In the genomic region with DNA sequence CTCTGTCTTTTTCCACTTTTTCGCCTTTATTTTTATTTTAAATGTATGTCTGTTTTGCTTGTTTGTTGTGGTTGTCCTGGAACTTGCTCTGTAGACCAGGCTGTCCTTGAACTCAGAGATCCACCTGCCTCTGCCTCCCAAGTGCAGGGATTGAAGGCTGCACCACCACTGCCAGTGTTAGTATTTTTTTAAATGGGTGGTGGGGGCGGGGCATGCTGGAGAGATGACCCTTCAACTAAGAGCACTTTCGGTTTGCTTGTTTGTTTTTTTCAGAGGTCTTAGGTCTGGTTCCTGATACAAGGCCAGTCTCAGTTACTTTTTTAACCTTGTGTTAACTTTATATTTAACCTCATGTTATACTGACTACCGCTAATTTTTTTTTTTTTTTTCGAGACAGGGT, we compare ENCODE assay signal across 26 mouse cellular contexts. TPM values are rescaled to one million over a fixed set of nuclear protein-coding genes. Genes with fewer than 3 reads are reported as not detected.
DNase-seq lines count a peak whose midpoint lies in the region; ATAC-seq and TF ChIP-seq lines count a peak whose summit lies in the region.
"Had no signal": no experiment of that assay in that cellular context is flagged by ENCODE, and none has a peak within 500 bp of the region (broad histone marks: within the 10 kb centered on the region; RNA-seq: fewer than 3 reads in every experiment).

No protein-coding gene starts in this region.

- no peak overlapping the region for H3K4me3 ChIP-seq in liver, embryonic 13.5 days (replicated peaks)
- H3K4me3 ChIP-seq in CH12.LX (replicated peaks in 1 of 3; ENCODE audit: low read depth in 2 of 3, low read length in 2 of 3, poor library complexity in 1 of 3): no peak overlapping the region
- H3K4me3 ChIP-seq in bone marrow macrophage, adult 2 months (ENCODE audit: insufficient read depth, low read length): no peak overlapping the region
- no peak overlapping the region for H3K4me3 ChIP-seq in small intestine, adult 2 months (ENCODE audit: low read depth, low read length)
- H3K4me3 ChIP-seq in kidney, embryonic 15.5 days (replicated peaks): no peak overlapping the region
- H3K4me3 ChIP-seq: embryonic facial prominence, embryonic 10.5 days; embryonic facial prominence, embryonic 15.5 days; forebrain, embryonic 13.5 days; hindbrain, embryonic 10.5 days; hindbrain, embryonic 15.5 days; left cerebral cortex, adult 2 months; limb, embryonic 12.5 days; midbrain, embryonic 12.5 days; myocyte; neural tube, embryonic 12.5 days had no signal

- dilution Hi-C loops in CH12.LX (cut with MboI; ENCODE audit: extremely low pct_ligation_motif_present, extremely low pct_unique_long_range_greater_than_20kb, low sequenced_read_pairs): no loop called here

- in situ Hi-C loops in CH12.LX (cut with MboI; ENCODE audit: low pct_ligation_motif_present, low pct_unique_long_range_greater_than_20kb, low sequenced_read_pairs): no loop called here

- no peak for TF ChIP-seq EP300 in CH12.LX (IDR thresholded peaks at IDR 0.05; ENCODE audit: low read length)

- H3K27ac ChIP-seq in liver, embryonic 13.5 days: peak overlapping the region; percentile 59
- no peak overlapping the region for H3K27ac ChIP-seq in CH12.LX (ENCODE audit: insufficient read depth, low read depth)
- peak overlapping the region; percentile 89 for H3K27ac ChIP-seq in bone marrow macrophage, adult 2 months (ENCODE audit: insufficient read depth, low read depth, low read length)
- peak overlapping the region; percentile 60 for H3K27ac ChIP-seq in small intestine, adult 2 months (ENCODE audit: insufficient read depth, low read depth, low read length)
- H3K27ac ChIP-seq in kidney, embryonic 15.5 days: no peak overlapping the region
- H3K27ac ChIP-seq: embryonic facial prominence, embryonic 10.5 days; embryonic facial prominence, embryonic 15.5 days; forebrain, embryonic 13.5 days; hindbrain, embryonic 10.5 days; hindbrain, embryonic 15.5 days; left cerebral cortex, adult 2 months; limb, embryonic 12.5 days; midbrain, embryonic 12.5 days; neural tube, embryonic 12.5 days had no signal

- DNase-seq in liver, embryonic 13.5 days: no peak
- no peak for DNase-seq in liver
- DNase-seq in CH12.LX (ENCODE audit: extremely low read depth): no peak
- DNase-seq: adrenal gland, adult 8-10 months; cerebellum, adult 18-20 months; cerebellum, postnatal 14 days; heart, postnatal 14 days; kidney, adult 11 months; kidney, postnatal 25 days; right cerebral cortex, adult 18-20 months had no signal

- no peak overlapping the region for H3K4me2 ChIP-seq in liver, embryonic 13.5 days
- no peak overlapping the region for H3K4me2 ChIP-seq in CH12.LX (ENCODE audit: insufficient read depth, low read depth, poor library complexity, severe bottlenecking)
- no peak overlapping the region for H3K4me2 ChIP-seq in kidney, embryonic 15.5 days
- H3K4me2 ChIP-seq: embryonic facial prominence, embryonic 15.5 days; forebrain, embryonic 13.5 days; hindbrain, embryonic 15.5 days; limb, embryonic 12.5 days; midbrain, embryonic 12.5 days; neural tube, embryonic 12.5 days had no signal

- H3K79me2 ChIP-seq in CH12.LX (replicated peaks; ENCODE audit: control insufficient read depth, extremely low read depth, insufficient read depth, poor library complexity, severe bottlenecking): no peaks in the 10 kb centered on the region

- no peak for TF ChIP-seq RAD21 in CH12.LX (IDR thresholded peaks at IDR 0.05; ENCODE audit: low read depth, low read length)

- TF ChIP-seq CTCF in CH12.LX (conservative IDR thresholded peaks at IDR 0.05 in 1 of 2, IDR thresholded peaks at IDR 0.05 in 1 of 2; ENCODE audit: low read depth in 2 of 2, low read length in 2 of 2): no peak
- no peak for TF ChIP-seq CTCF in bone marrow macrophage, adult 2 months (IDR thresholded peaks at IDR 0.05; ENCODE audit: low read depth, low read length)
- TF ChIP-seq CTCF in small intestine, adult 2 months (IDR thresholded peaks at IDR 0.05; ENCODE audit: extremely low read depth, insufficient read length, insufficient replicate concordance, low read depth, low read length): no peak

- peaks cover 40% of the 10 kb centered on the region for H3K4me1 ChIP-seq in liver, embryonic 13.5 days (replicated peaks)
- peaks cover 16 to 71% of the 10 kb centered on the region in 2 experiments for H3K4me1 ChIP-seq in CH12.LX (ENCODE audit: control insufficient read depth in 1 of 2, insufficient read depth in 2 of 2)
- H3K4me1 ChIP-seq in bone marrow macrophage, adult 2 months (ENCODE audit: control insufficient read depth, insufficient read depth, low read length): peaks cover 68% of the 10 kb centered on the region
- peaks cover 14% of the 10 kb centered on the region; the same call in 1 of the 2 replicates for H3K4me1 ChIP-seq in small intestine, adult 2 months (ENCODE audit: control insufficient read depth, insufficient read depth, insufficient read length, low read length)
- no peaks in the 10 kb centered on the region for H3K4me1 ChIP-seq in kidney, embryonic 15.5 days
- H3K4me1 ChIP-seq: embryonic facial prominence, embryonic 10.5 days; embryonic facial prominence, embryonic 15.5 days; forebrain, embryonic 13.5 days; hindbrain, embryonic 15.5 days; limb, embryonic 12.5 days; midbrain, embryonic 12.5 days; neural tube, embryonic 12.5 days had no signal

- no peaks in the 10 kb centered on the region for H3K36me3 ChIP-seq in liver, embryonic 13.5 days
- H3K36me3 ChIP-seq in CH12.LX (replicated peaks in 1 of 2; ENCODE audit: control insufficient read depth in 1 of 2, insufficient read depth in 1 of 2, low read length in 1 of 2): no peaks in the 10 kb centered on the region
- no peaks in the 10 kb centered on the region for H3K36me3 ChIP-seq in small intestine, adult 2 months (ENCODE audit: control insufficient read depth, insufficient read depth, low read length)
- no peaks in the 10 kb centered on the region for H3K36me3 ChIP-seq in kidney, embryonic 15.5 days
- H3K36me3 ChIP-seq: embryonic facial prominence, embryonic 10.5 days; embryonic facial prominence, embryonic 15.5 days; hindbrain, embryonic 10.5 days; hindbrain, embryonic 15.5 days; limb, embryonic 12.5 days; midbrain, embryonic 12.5 days; neural tube, embryonic 12.5 days had no signal

- no peaks in the 10 kb centered on the region for H3K27me3 ChIP-seq in liver, embryonic 13.5 days
- H3K27me3 ChIP-seq in CH12.LX (replicated peaks): no peaks in the 10 kb centered on the region
- H3K27me3 ChIP-seq in small intestine, adult 2 months (ENCODE audit: control insufficient read depth, insufficient read depth, low read length): no peaks in the 10 kb centered on the region
- H3K27me3 ChIP-seq in kidney, embryonic 15.5 days: no peaks in the 10 kb centered on the region
- H3K27me3 ChIP-seq: embryonic facial prominence, embryonic 15.5 days; forebrain, embryonic 13.5 days; hindbrain, embryonic 15.5 days; limb, embryonic 12.5 days; midbrain, embryonic 12.5 days; neural tube, embryonic 12.5 days had no signal

- WGBS in liver, embryonic 13.5 days (ENCODE audit: insufficient replicate concordance): 79% methylated on average over 5 of the region's 5 CpGs
- WGBS in small intestine, adult 2 months: 49% methylated on average over 5 of the region's 5 CpGs
- 83% methylated on average over 5 of the region's 5 CpGs for WGBS in kidney, embryonic 15.5 days

- no peak for TF ChIP-seq POLR2A in CH12.LX (IDR thresholded peaks at IDR 0.05; ENCODE audit: low read depth, low read length)
- no peak for TF ChIP-seq POLR2A in bone marrow macrophage, adult 2 months (IDR thresholded peaks at IDR 0.05; ENCODE audit: borderline replicate concordance, low read depth, low read length)
- TF ChIP-seq POLR2A in small intestine, adult 2 months (IDR thresholded peaks at IDR 0.05; ENCODE audit: low read depth, low read length): no peak

- no peak for ATAC-seq in liver, embryonic 13.5 days (ENCODE audit: low read depth)
- no peak for ATAC-seq in megakaryocyte progenitor cell, adult 5-6 weeks (replicated peaks; ENCODE audit: poor library complexity)
- no peak for ATAC-seq in kidney, embryonic 15.5 days (replicated peaks; ENCODE audit: low FRiP score)
- ATAC-seq: forebrain, embryonic 13.5 days; inflammation-experienced regulatory T-cells, adult 6 months; lung, postnatal 0 days had no signal

- H3K9me3 ChIP-seq in liver, embryonic 13.5 days (replicated peaks): no peaks in the 10 kb centered on the region
- H3K9me3 ChIP-seq in CH12.LX (replicated peaks; ENCODE audit: low read length): peaks cover 1% of the 10 kb centered on the region
- H3K9me3 ChIP-seq in kidney, embryonic 15.5 days (replicated peaks): no peaks in the 10 kb centered on the region
- H3K9me3 ChIP-seq: embryonic facial prominence, embryonic 10.5 days; embryonic facial prominence, embryonic 15.5 days; forebrain, embryonic 13.5 days; hindbrain, embryonic 10.5 days; hindbrain, embryonic 15.5 days; limb, embryonic 12.5 days; midbrain, embryonic 12.5 days; neural tube, embryonic 12.5 days had no signal

- H3K9ac ChIP-seq in liver, embryonic 13.5 days: no peak overlapping the region
- H3K9ac ChIP-seq in CH12.LX (ENCODE audit: insufficient read depth, low read depth): no peak overlapping the region
- H3K9ac ChIP-seq in kidney, embryonic 15.5 days: no peak overlapping the region
- H3K9ac ChIP-seq: embryonic facial prominence, embryonic 15.5 days; forebrain, embryonic 13.5 days; hindbrain, embryonic 15.5 days; limb, embryonic 12.5 days; midbrain, embryonic 12.5 days; neural tube, embryonic 12.5 days had no signal

RNA-seq across cellular contexts. Expression of a gene that starts 9.0 kb away (rescaled TPM):
- 1.7 and 2.4 TPM in 2 replicates for polyA plus RNA-seq in liver, embryonic 13.5 days (2015; fragmentation: Nextera tagmentation; extraction: Ambion mirVana)
- 14.2 and 17.1 TPM in 2 replicates for total RNA-seq in CH12.LX (2012; rRNA removed)
- 9.3 and 10.2 TPM in 2 replicates for total RNA-seq in CH12.LX (2014; rRNA removed)
- polyA plus RNA-seq in CH12.LX (2012; ENCODE audit: insufficient read length, low read depth): 30.7 and 35.7 TPM in 2 replicates
- 132 and 141 TPM in 2 replicates for polyA plus RNA-seq in bone marrow macrophage, adult 2 months (2012; ENCODE audit: insufficient read depth, insufficient read length, missing spikeins)
- 4.0 and 4.9 TPM in 2 replicates for polyA plus RNA-seq in small intestine, adult 2 months (2012; rRNA removed)
- 27.5 and 35.0 TPM in 2 replicates for total RNA-seq in megakaryocyte progenitor cell, adult 5-6 weeks (2015)
- 18.9 and 23.6 TPM in 2 replicates for total RNA-seq in megakaryocyte progenitor cell, adult 5-6 weeks (2017)
- 0.91 and 1.7 TPM in 2 replicates for polyA plus RNA-seq in kidney, embryonic 15.5 days (2015; fragmentation: Nextera tagmentation; extraction: Ambion mirVana)
- polyA plus RNA-seq: myocyte had no signal

RNA-seq across cellular contexts. Expression of a gene that starts 37.0 kb away (rescaled TPM):
- polyA plus RNA-seq in liver, embryonic 13.5 days (2015; fragmentation: Nextera tagmentation; extraction: Ambion mirVana): 107 and 117 TPM in 2 replicates
- total RNA-seq in CH12.LX (2012; rRNA removed): 80.2 and 108 TPM in 2 replicates
- 142 and 157 TPM in 2 replicates for total RNA-seq in CH12.LX (2014; rRNA removed)
- polyA plus RNA-seq in CH12.LX (2012; ENCODE audit: insufficient read length, low read depth): 97.9 and 103 TPM in 2 replicates
- 18.4 and 21.8 TPM in 2 replicates for polyA plus RNA-seq in bone marrow macrophage, adult 2 months (2012; ENCODE audit: insufficient read depth, insufficient read length, missing spikeins)
- 4.8 and 8.7 TPM in 2 replicates for polyA plus RNA-seq in small intestine, adult 2 months (2012; rRNA removed)
- 62.3 and 65.5 TPM in 2 replicates for total RNA-seq in megakaryocyte progenitor cell, adult 5-6 weeks (2015)
- total RNA-seq in megakaryocyte progenitor cell, adult 5-6 weeks (2017): 56.2 and 68.4 TPM in 2 replicates
- 108 and 113 TPM in 2 replicates for polyA plus RNA-seq in kidney, embryonic 15.5 days (2015; fragmentation: Nextera tagmentation; extraction: Ambion mirVana)

RNA-seq across cellular contexts. Expression of a gene that starts 37.8 kb away (rescaled TPM):
- polyA plus RNA-seq in liver, embryonic 13.5 days (2015; fragmentation: Nextera tagmentation; extraction: Ambion mirVana): 29.9 and 32.1 TPM in 2 replicates
- total RNA-seq in CH12.LX (2012; rRNA removed) (89.0 and 105 TPM in 2 replicates), CH12.LX (2014; rRNA removed) (141 and 153 TPM in 2 replicates)
- 107 and 113 TPM in 2 replicates for polyA plus RNA-seq in CH12.LX (2012; ENCODE audit: insufficient read length, low read depth)
- 24.3 and 28.5 TPM in 2 replicates for polyA plus RNA-seq in bone marrow macrophage, adult 2 months (2012; ENCODE audit: insufficient read depth, insufficient read length, missing spikeins)
- polyA plus RNA-seq in small intestine, adult 2 months (2012; rRNA removed): 8.0 and 15.6 TPM in 2 replicates
- total RNA-seq in megakaryocyte progenitor cell, adult 5-6 weeks (2015): 36.1 and 42.9 TPM in 2 replicates
- 62.9 and 71.0 TPM in 2 replicates for total RNA-seq in megakaryocyte progenitor cell, adult 5-6 weeks (2017)
- 62.6 and 66.5 TPM in 2 replicates for polyA plus RNA-seq in kidney, embryonic 15.5 days (2015; fragmentation: Nextera tagmentation; extraction: Ambion mirVana)

RNA-seq across cellular contexts. Expression of a gene that starts 48.1 kb away (rescaled TPM):
- polyA plus RNA-seq in liver, embryonic 13.5 days (2015; fragmentation: Nextera tagmentation; extraction: Ambion mirVana): 1.1 and 1.2 TPM in 2 replicates
- total RNA-seq in CH12.LX (2012; rRNA removed) (20.9 and 24.0 TPM in 2 replicates), CH12.LX (2014; rRNA removed) (3.6 and 4.6 TPM in 2 replicates)
- 2.9 TPM in 2 replicates for polyA plus RNA-seq in CH12.LX (2012; ENCODE audit: insufficient read length, low read depth)
- 8.8 and 9.1 TPM in 2 replicates for polyA plus RNA-seq in bone marrow macrophage, adult 2 months (2012; ENCODE audit: insufficient read depth, insufficient read length, missing spikeins)
- polyA plus RNA-seq in small intestine, adult 2 months (2012; rRNA removed): 126 and 144 TPM in 2 replicates
- total RNA-seq in megakaryocyte progenitor cell, adult 5-6 weeks (2015): 0.07 TPM in 1 of 2 replicates, not detected in the other
- 0.33 TPM in 1 of 2 replicates, not detected in the other for total RNA-seq in megakaryocyte progenitor cell, adult 5-6 weeks (2017)
- 10.0 and 11.9 TPM in 2 replicates for polyA plus RNA-seq in kidney, embryonic 15.5 days (2015; fragmentation: Nextera tagmentation; extraction: Ambion mirVana)

Comparison
In these comparisons a context has a peak if more than half of its experiments do, and no peak if none do; other contexts are left out.
1. H3K27ac ChIP-seq: peak in liver, embryonic 13.5 days (single experiment), bone marrow macrophage, adult 2 months (single experiment) and small intestine, adult 2 months (single experiment); none in CH12.LX (single experiment) and kidney, embryonic 15.5 days (single experiment).